Mouse (Mus musculus) hindbrain, embryonic 15.5 days (tissue): ENCODE measurements around the gene Sv2a. TPM values are rescaled to one million over a fixed set of nuclear protein-coding genes. Genes with fewer than 3 reads are reported as not detected.
"Not testable (repeated sequence)": the region's sequence is repeated elsewhere in the genome, so short reads cannot be mapped to it uniquely, and the experiment has no call there.

Experiments used
- ATAC-seq: fragments of 200-750 bp; cut with Nextera tagmentation; 2 replicates; pipeline ENCODE4 v1.8.0; 2017; ENCODE audit warnings: low read depth, moderate number of reproducible peaks, moderate TSS enrichment; ENCODE audit not compliant: low FRiP score
- H3K27ac ChIP-seq: fragments of 300-500 bp; sonication (generic); replicated peaks from 2 replicates; pipeline ENCODE4 v1.5.1; 2015; ENCODE audit warnings: mild to moderate bottlenecking, inconsistent platforms
- H3K27me3 ChIP-seq: fragments of 300-500 bp; sonication (generic); 2 replicates; pipeline ENCODE4 v1.6.1; 2015; ENCODE audit warnings: control low read depth, inconsistent platforms
- H3K36me3 ChIP-seq: fragments of 300-500 bp; sonication (generic); 2 replicates; pipeline ENCODE4 v1.6.1; 2015; ENCODE audit warnings: control low read depth, inconsistent platforms
- H3K4me1 ChIP-seq: fragments of 300-500 bp; sonication (generic); replicated peaks from 2 replicates; pipeline ENCODE4 v1.6.1; 2015; ENCODE audit warnings: control low read depth, inconsistent platforms
- H3K4me2 ChIP-seq: fragments of 300-500 bp; sonication (generic); 2 replicates; pipeline ENCODE4 v1.6.1; 2015; ENCODE audit warnings: moderate library complexity, mild to moderate bottlenecking, inconsistent platforms
- H3K4me3 ChIP-seq: fragments of 300-500 bp; sonication (generic); 2 replicates; pipeline ENCODE4 v1.5.1; 2015; ENCODE audit warnings: mild to moderate bottlenecking, inconsistent platforms
- H3K9ac ChIP-seq: fragments of 300-500 bp; sonication (generic); 2 replicates; pipeline ENCODE4 v1.6.1; 2015; ENCODE audit warnings: inconsistent platforms
- H3K9me3 ChIP-seq: fragments of 300-500 bp; sonication (generic); 2 replicates; pipeline ENCODE4 v1.6.1; 2016; ENCODE audit warnings: control low read depth, inconsistent platforms
- WGBS: fragments of 180-500 bp; shearing (Covaris S2); methylation state at CpG from one replicate; pipeline ENCODE4 v1.1.7; 2015; 5-methylcytosine and 5-hydroxymethylcytosine counted together
- polyA plus RNA-seq: library from polyadenylated mRNA; unstranded; fragments of >200 nt; fragmentation: Nextera tagmentation; extraction: Ambion mirVana; gene quantifications from 2 replicates; pipeline ENCODE4 v1.2.1, GENCODE M21; 2015

Gene Sv2a
- polyA plus RNA-seq, 1 experiment from 2014 or later, result 137 TPM

- 32% methylated on average over 8 of the region's 8 CpGs for WGBS
- not testable (repeated sequence) for ATAC-seq, H3K27ac ChIP-seq
These were observed 17.8 kb downstream of the Sv2a start for GRCm38 (mm10) chr3:96198601-96199251.

GRCm38 (mm10) chr3:96199731-96200130, 18.8 kb downstream of the Sv2a start:
- no peak overlapping the region for H3K9ac ChIP-seq
- no peak for ATAC-seq
- no peak overlapping the region for H3K27ac ChIP-seq
- peaks cover 3% of the 10 kb centered on the region; the same call in 1 of the 2 replicates for H3K27me3 ChIP-seq
- no peaks in the 10 kb centered on the region for H3K9me3 ChIP-seq
- H3K4me3 ChIP-seq, result no peak overlapping the region
- no peak overlapping the region for H3K4me2 ChIP-seq
- H3K36me3 ChIP-seq, result peaks cover 3% of the 10 kb centered on the region; the same call in 1 of the 2 replicates
- WGBS, result 64% methylated on average over 2 of the region's 2 CpGs
- peaks cover 16% of the 10 kb centered on the region for H3K4me1 ChIP-seq

More at GRCm38 (mm10) chr3:96198601-96199251, 17.8 kb downstream of the Sv2a start:
- H3K27me3 ChIP-seq, H3K9me3 ChIP-seq, H3K9ac ChIP-seq: not testable (repeated sequence)
- Histone ChIP-seq H3K4me1 (peaks cover 16% of the 10 kb centered on the region), H3K4me3 (peak overlapping the region; percentile 62; the same call in 1 of the 2 replicates), H3K4me2 (peak overlapping the region; percentile 96), H3K36me3 (peaks cover 14% of the 10 kb centered on the region)

- H3K4me1 ChIP-seq, result no peaks in the 10 kb centered on the region
- H3K9me3 ChIP-seq, result no peaks in the 10 kb centered on the region
- H3K4me3 ChIP-seq, result no peak overlapping the region
- H3K9ac ChIP-seq, result no peak overlapping the region
- ATAC-seq, result no peak
- no peak overlapping the region for H3K4me2 ChIP-seq
- H3K27ac ChIP-seq, result no peak overlapping the region
- H3K27me3 ChIP-seq, result no peaks in the 10 kb centered on the region
- H3K36me3 ChIP-seq, result no peaks in the 10 kb centered on the region
- WGBS, result 88% methylated on average over 3 of the region's 3 CpGs
These were observed 26.9 kb downstream of the Sv2a start for GRCm38 (mm10) chr3:96207819-96208218.

DNA sequence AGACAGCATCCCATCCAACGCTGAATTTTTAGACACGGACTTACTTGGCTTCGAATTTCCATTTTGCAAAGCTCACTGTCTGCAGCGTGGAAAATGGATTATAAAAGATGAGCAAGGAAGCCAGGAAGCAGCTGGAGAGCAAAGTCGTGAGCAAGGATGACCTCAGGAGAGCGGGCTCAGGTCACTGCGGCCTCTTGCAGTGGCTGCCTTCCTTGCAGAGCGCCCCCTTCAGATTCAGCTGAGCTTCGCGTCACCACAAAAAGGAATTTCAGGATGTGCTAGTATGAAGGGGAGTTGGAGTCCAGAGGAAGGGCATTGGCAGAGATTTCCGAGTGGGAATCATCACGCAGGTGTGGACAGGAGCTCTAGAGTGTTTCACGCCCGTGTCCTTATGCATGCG, 28.3 kb downstream of the Sv2a start:
- H3K4me1 ChIP-seq, result no peaks in the 10 kb centered on the region

GRCm38 (mm10) chr3:96219191-96219641, 38.3 kb downstream of the Sv2a start:
- H3K27ac ChIP-seq, result peak overlapping the region; percentile 97
- under 1% methylated on average over 12 of the region's 12 CpGs for WGBS
- peak overlapping the region; percentile 86 for H3K4me2 ChIP-seq
- H3K4me1 ChIP-seq, result peaks cover 24% of the 10 kb centered on the region
- H3K36me3 ChIP-seq, result no peaks in the 10 kb centered on the region
- no peaks in the 10 kb centered on the region for H3K9me3 ChIP-seq
- peak overlapping the region; percentile 55 for H3K9ac ChIP-seq
- H3K4me3 ChIP-seq, result peak overlapping the region; percentile 59
- no peaks in the 10 kb centered on the region for H3K27me3 ChIP-seq
- peak; percentile 53 for ATAC-seq

More for the DNA sequence above, 28.3 kb downstream of the Sv2a start:
- H3K27me3 ChIP-seq, result no peaks in the 10 kb centered on the region
- H3K9me3 ChIP-seq, result no peaks in the 10 kb centered on the region
- H3K4me3 ChIP-seq, result no peak overlapping the region
- no peaks in the 10 kb centered on the region for H3K36me3 ChIP-seq
- H3K4me2 ChIP-seq, result no peak overlapping the region
- WGBS, result 22% methylated on average over 15 of the region's 15 CpGs
- H3K9ac ChIP-seq, result no peak overlapping the region
- ATAC-seq, result no peak
- no peak overlapping the region for H3K27ac ChIP-seq

DNA sequence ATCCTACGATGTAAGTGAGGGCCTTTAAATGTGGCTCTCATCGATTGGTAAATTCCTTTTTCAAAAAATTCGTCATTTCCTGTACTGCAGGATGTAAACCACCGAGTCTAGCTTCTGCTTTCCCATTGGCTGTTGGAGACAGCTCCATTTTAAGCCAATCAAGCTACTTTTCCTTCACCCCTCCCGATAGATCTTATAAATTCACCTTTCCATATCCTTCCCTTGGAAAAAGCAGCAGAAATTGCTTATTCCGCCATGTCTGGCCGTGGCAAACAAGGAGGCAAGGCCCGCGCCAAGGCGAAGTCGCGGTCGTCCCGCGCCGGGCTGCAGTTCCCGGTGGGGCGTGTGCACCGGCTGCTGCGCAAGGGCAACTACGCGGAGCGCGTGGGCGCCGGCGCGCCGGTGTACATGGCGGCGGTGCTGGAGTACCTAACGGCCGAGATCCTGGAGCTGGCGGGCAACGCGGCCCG, 38.7 kb downstream of the Sv2a start, which contains the start of the genes Bola1 and Hist2h2ab:
TSS of gene Bola1 (minus strand) at position 49 of the 470 bp plus-strand sequence.
TSS of gene Hist2h2ab (plus strand) at position 205 of the 470 bp plus-strand sequence.
- Histone ChIP-seq H3K27ac (peak within 1 kb of the TSS; percentile 97), H3K4me2 (peak within 1 kb of the TSS; percentile 86), H3K4me3 (peak within 1 kb of the TSS; percentile 59), H3K4me1 (peaks cover 24% of the 10 kb centered on the region), H3K9me3 (no peaks in the 10 kb centered on the region), H3K36me3 (no peaks in the 10 kb centered on the region), H3K9ac (peak within 1 kb of the TSS; percentile 79), H3K27me3 (no peaks in the 10 kb centered on the region)
- WGBS, result under 1% methylated on average over 37 of the region's 37 CpGs
- ATAC-seq, result peak; percentile 94

GRCm38 (mm10) chr3:96220131-96220764, 39.3 kb downstream of the Sv2a start:
- WGBS, result under 1% methylated on average over 31 of the region's 47 CpGs
- Histone ChIP-seq H3K9ac (peak overlapping the region; percentile 79), H3K4me2 (peak overlapping the region; percentile 86), H3K27ac (peak overlapping the region; percentile 97), H3K4me3 (peak overlapping the region; percentile 59), H3K4me1 (peaks cover 24% of the 10 kb centered on the region)
- not testable (repeated sequence) for H3K27me3 ChIP-seq, H3K9me3 ChIP-seq, H3K36me3 ChIP-seq, ATAC-seq

- Histone ChIP-seq H3K27me3 (no peaks in the 10 kb centered on the region), H3K9me3 (no peaks in the 10 kb centered on the region), H3K36me3 (no peaks in the 10 kb centered on the region), H3K4me1 (peaks cover 27% of the 10 kb centered on the region), H3K4me2 (peak within 1 kb of the TSS; percentile 86), H3K27ac (peak within 1 kb of the TSS; percentile 97), H3K9ac (peak within 1 kb of the TSS; percentile 79), H3K4me3 (peak within 1 kb of the TSS; percentile 59)
- ATAC-seq, result peak; percentile 88
- WGBS, result under 1% methylated on average over 43 of the region's 43 CpGs
These were observed 40.1 kb downstream of the Sv2a start, which contains the start of the genes Hist2h2ac and Hist2h2be for GRCm38 (mm10) chr3:96220765-96221639. Gene Hist2h2ac (minus strand): TSS chr3:96220880. Gene Hist2h2be (plus strand): TSS chr3:96221119.

- peak overlapping the region; percentile 59 for H3K4me3 ChIP-seq
- H3K27me3 ChIP-seq, result no peaks in the 10 kb centered on the region
- H3K27ac ChIP-seq, result peak overlapping the region; percentile 97
- WGBS, result 9% methylated on average over 9 of the region's 9 CpGs
- H3K36me3 ChIP-seq, result no peaks in the 10 kb centered on the region
- peak overlapping the region; percentile 79 for H3K9ac ChIP-seq
- H3K4me1 ChIP-seq, result peaks cover 27% of the 10 kb centered on the region
- no peak for ATAC-seq
- peak overlapping the region; percentile 86 for H3K4me2 ChIP-seq
- H3K9me3 ChIP-seq, result no peaks in the 10 kb centered on the region
These were observed 40.7 kb downstream of the Sv2a start for GRCm38 (mm10) chr3:96221640-96222038.

GRCm38 (mm10) chr3:96222774-96223173, 41.8 kb downstream of the Sv2a start:
- WGBS, result 86% methylated on average over 4 of the region's 4 CpGs

GRCm38 (mm10) chr3:96225421-96225820, 44.5 kb downstream of the Sv2a start:
- no peak overlapping the region for H3K9ac ChIP-seq
- no peak overlapping the region for H3K27ac ChIP-seq
- ATAC-seq, result no peak
- H3K4me3 ChIP-seq, result no peak overlapping the region
- 23% methylated on average over 2 of the region's 2 CpGs for WGBS
- no peaks in the 10 kb centered on the region for H3K9me3 ChIP-seq
- H3K27me3 ChIP-seq, result no peaks in the 10 kb centered on the region
- H3K36me3 ChIP-seq, result no peaks in the 10 kb centered on the region
- peaks cover 19% of the 10 kb centered on the region for H3K4me1 ChIP-seq
- no peak overlapping the region for H3K4me2 ChIP-seq

More at GRCm38 (mm10) chr3:96222774-96223173, 41.8 kb downstream of the Sv2a start:
- Histone ChIP-seq H3K27ac (no peak overlapping the region), H3K27me3 (no peaks in the 10 kb centered on the region), H3K9ac (no peak overlapping the region), H3K4me1 (peaks cover 27% of the 10 kb centered on the region), H3K4me3 (no peak overlapping the region), H3K4me2 (peak overlapping the region; percentile 86), H3K9me3 (no peaks in the 10 kb centered on the region), H3K36me3 (no peaks in the 10 kb centered on the region)
- ATAC-seq, result no peak
